Mouse (Mus musculus): Measurements from ENCODE around the gene Gata5. TPM values are rescaled to one million over a fixed set of nuclear protein-coding genes. Genes with fewer than 3 reads are reported as not detected.

Gene Gata5
- polyA plus RNA-seq (2015; fragmentation: Nextera tagmentation; extraction: Ambion mirVana): 20.9 and 23.9 TPM in 2 replicates

GRCm38 (mm10) chr2:180334551-180334986, at the start of gene Gata5:
Gene Gata5, minus strand, starts transcription at chr2:180334699.
- 0 out of 2 replicates have a peak, but pooled peaks cover 4% of the 10 kb centered on the region for H3K4me1 ChIP-seq (replicated peaks; ENCODE audit: control insufficient read depth, insufficient read depth, low read length)
- H3K9ac ChIP-seq (ENCODE audit: low read depth, low read length): peak within 1 kb of the TSS; percentile 82
- no peak for TF ChIP-seq CTCF (IDR thresholded peaks at IDR 0.05; ENCODE audit: low read depth)
- peak within 1 kb of the TSS; percentile 90 for H3K27ac ChIP-seq (ENCODE audit: low read depth, low read length)
- peak within 1 kb of the TSS; percentile 83 for H3K4me2 ChIP-seq (replicated peaks; ENCODE audit: low read depth)
- H3K27me3 ChIP-seq (replicated peaks; ENCODE audit: control insufficient read depth, insufficient read depth, low read length): peaks cover 8% of the 10 kb centered on the region; the same call in 1 of the 2 replicates
- WGBS: under 1% methylated on average over 33 of the region's 33 CpGs
- peaks cover 3% of the 10 kb centered on the region; the same call in 1 of the 2 replicates for H3K36me3 ChIP-seq (ENCODE audit: control insufficient read depth, insufficient read depth)
- H3K4me3 ChIP-seq (ENCODE audit: low read depth, low read length): peak within 1 kb of the TSS; percentile 65
- ATAC-seq: peak; percentile 47
- no peaks in the 10 kb centered on the region for H3K9me3 ChIP-seq (ENCODE audit: control insufficient read depth)

GRCm38 (mm10) chr2:180376730-180377129, 42.2 kb upstream of the Gata5 start:
- ATAC-seq: no peak

GRCm38 (mm10) chr2:180373256-180373655, 38.8 kb upstream of the Gata5 start:
- Histone ChIP-seq H3K9ac (ENCODE audit: low read depth, low read length) (no peak overlapping the region), H3K36me3 (ENCODE audit: control insufficient read depth, insufficient read depth) (no peaks in the 10 kb centered on the region), H3K27ac (ENCODE audit: low read depth, low read length) (no peak overlapping the region), H3K9me3 (ENCODE audit: control insufficient read depth) (no peaks in the 10 kb centered on the region), H3K4me3 (ENCODE audit: low read depth, low read length) (no peak overlapping the region), H3K4me2 (replicated peaks; ENCODE audit: low read depth) (no peak overlapping the region), H3K4me1 (replicated peaks; ENCODE audit: control insufficient read depth, insufficient read depth, low read length) (no peaks in the 10 kb centered on the region), H3K27me3 (replicated peaks; ENCODE audit: control insufficient read depth, insufficient read depth, low read length) (no peaks in the 10 kb centered on the region)
- TF ChIP-seq CTCF (IDR thresholded peaks at IDR 0.05; ENCODE audit: low read depth): no peak
- WGBS: 74% methylated on average over 10 of the region's 10 CpGs
- ATAC-seq: no peak

More at GRCm38 (mm10) chr2:180376730-180377129, 42.2 kb upstream of the Gata5 start:
- Histone ChIP-seq H3K27me3 (replicated peaks; ENCODE audit: control insufficient read depth, insufficient read depth, low read length) (no peaks in the 10 kb centered on the region), H3K4me1 (replicated peaks; ENCODE audit: control insufficient read depth, insufficient read depth, low read length) (no peaks in the 10 kb centered on the region), H3K4me2 (replicated peaks; ENCODE audit: low read depth) (no peak overlapping the region), H3K27ac (ENCODE audit: low read depth, low read length) (no peak overlapping the region), H3K9me3 (ENCODE audit: control insufficient read depth) (no peaks in the 10 kb centered on the region), H3K9ac (ENCODE audit: low read depth, low read length) (no peak overlapping the region), H3K4me3 (ENCODE audit: low read depth, low read length) (no peak overlapping the region), H3K36me3 (ENCODE audit: control insufficient read depth, insufficient read depth) (no peaks in the 10 kb centered on the region)
- TF ChIP-seq CTCF (IDR thresholded peaks at IDR 0.05; ENCODE audit: low read depth): no peak
- WGBS: 88% methylated on average over 5 of the region's 5 CpGs

- Histone ChIP-seq H3K27me3 (replicated peaks; ENCODE audit: control insufficient read depth, insufficient read depth, low read length) (no peaks in the 10 kb centered on the region), H3K9ac (ENCODE audit: low read depth, low read length) (no peak overlapping the region), H3K4me3 (ENCODE audit: low read depth, low read length) (no peak overlapping the region), H3K27ac (ENCODE audit: low read depth, low read length) (no peak overlapping the region), H3K36me3 (ENCODE audit: control insufficient read depth, insufficient read depth) (no peaks in the 10 kb centered on the region), H3K4me1 (replicated peaks; ENCODE audit: control insufficient read depth, insufficient read depth, low read length) (no peaks in the 10 kb centered on the region), H3K9me3 (ENCODE audit: control insufficient read depth) (no peaks in the 10 kb centered on the region), H3K4me2 (replicated peaks; ENCODE audit: low read depth) (no peak overlapping the region)
- no peak for ATAC-seq
- TF ChIP-seq CTCF (IDR thresholded peaks at IDR 0.05; ENCODE audit: low read depth): no peak
- 66% methylated on average over 5 of the region's 5 CpGs for WGBS
Observed at GRCm38 (mm10) chr2:180368359-180368758, 33.9 kb upstream of the Gata5 start.

- Histone ChIP-seq H3K9me3 (ENCODE audit: control insufficient read depth) (no peaks in the 10 kb centered on the region), H3K36me3 (ENCODE audit: control insufficient read depth, insufficient read depth) (no peaks in the 10 kb centered on the region), H3K27ac (ENCODE audit: low read depth, low read length) (no peak overlapping the region), H3K27me3 (replicated peaks; ENCODE audit: control insufficient read depth, insufficient read depth, low read length) (no peaks in the 10 kb centered on the region), H3K9ac (ENCODE audit: low read depth, low read length) (no peak overlapping the region), H3K4me2 (replicated peaks; ENCODE audit: low read depth) (no peak overlapping the region), H3K4me3 (ENCODE audit: low read depth, low read length) (no peak overlapping the region), H3K4me1 (replicated peaks; ENCODE audit: control insufficient read depth, insufficient read depth, low read length) (no peaks in the 10 kb centered on the region)
- no peak for ATAC-seq
- WGBS: 79% methylated on average over 4 of the region's 4 CpGs
- no peak for TF ChIP-seq CTCF (IDR thresholded peaks at IDR 0.05; ENCODE audit: low read depth)
Observed at GRCm38 (mm10) chr2:180367350-180367749, 32.9 kb upstream of the Gata5 start.

- 80% methylated on average over 3 of the region's 3 CpGs for WGBS
- no peak for TF ChIP-seq CTCF (IDR thresholded peaks at IDR 0.05; ENCODE audit: low read depth)
- no peak for ATAC-seq
Observed at GRCm38 (mm10) chr2:180363434-180363720, 28.9 kb upstream of the Gata5 start.

More at GRCm38 (mm10) chr2:180363434-180363720, 28.9 kb upstream of the Gata5 start:
- H3K9me3 ChIP-seq (ENCODE audit: control insufficient read depth): no peaks in the 10 kb centered on the region
- H3K4me3 ChIP-seq (ENCODE audit: low read depth, low read length): no peak overlapping the region
- no peak overlapping the region for H3K9ac ChIP-seq (ENCODE audit: low read depth, low read length)
- H3K4me1 ChIP-seq (replicated peaks; ENCODE audit: control insufficient read depth, insufficient read depth, low read length): no peaks in the 10 kb centered on the region
- no peak overlapping the region for H3K27ac ChIP-seq (ENCODE audit: low read depth, low read length)
- 0 out of 2 replicates have a peak, but pooled peaks cover 6% of the 10 kb centered on the region for H3K27me3 ChIP-seq (replicated peaks; ENCODE audit: control insufficient read depth, insufficient read depth, low read length)
- H3K36me3 ChIP-seq (ENCODE audit: control insufficient read depth, insufficient read depth): no peaks in the 10 kb centered on the region
- H3K4me2 ChIP-seq (replicated peaks; ENCODE audit: low read depth): no peak overlapping the region

All from intestine, postnatal 0 days (tissue).